Mouse (Mus musculus): Measurements from ENCODE around the gene Mthfsd. TPM values are rescaled to one million over a fixed set of nuclear protein-coding genes. Genes with fewer than 3 reads are reported as not detected.

Gene Mthfsd
- polyA plus RNA-seq, 1 experiment from 2014 or later = 81.1 TPM

GRCm38 (mm10) chr8:121076555-121076954 lies 31.6 kb downstream of the Mthfsd start:
- Histone ChIP-seq H3K4me1 (ENCODE audit: insufficient read depth, low read length) (peaks cover 10% of the 10 kb centered on the region), H3K27ac (ENCODE audit: low read length) (no peak overlapping the region), H3K27me3 (ENCODE audit: insufficient read depth, low read length) (peaks cover 99% of the 10 kb centered on the region), H3K36me3 (ENCODE audit: insufficient read depth, low read length) (no peaks in the 10 kb centered on the region), H3K9ac (replicated peaks; ENCODE audit: low read length) (no peak overlapping the region), H3K9me3 (ENCODE audit: low read length) (no peaks in the 10 kb centered on the region), H3K4me2 (replicated peaks; ENCODE audit: low read depth, low read length) (no peak overlapping the region), H3K4me3 (ENCODE audit: low read length) (no peak overlapping the region)
- no peak for ATAC-seq (ENCODE audit: low FRiP score, low TSS enrichment)
- 8% methylated on average over 7 of the region's 7 CpGs for WGBS

GRCm38 (mm10) chr8:121075936-121076335 lies 32.3 kb downstream of the Mthfsd start:
- no peak overlapping the region for H3K9ac ChIP-seq (replicated peaks; ENCODE audit: low read length)
- H3K9me3 ChIP-seq (ENCODE audit: low read length) = no peaks in the 10 kb centered on the region
- no peak overlapping the region for H3K4me3 ChIP-seq (ENCODE audit: low read length)
- no peak overlapping the region for H3K4me2 ChIP-seq (replicated peaks; ENCODE audit: low read depth, low read length)
- H3K27me3 ChIP-seq (ENCODE audit: insufficient read depth, low read length) = peaks cover 99% of the 10 kb centered on the region
- ATAC-seq (ENCODE audit: low FRiP score, low TSS enrichment) = no peak
- no peaks in the 10 kb centered on the region for H3K36me3 ChIP-seq (ENCODE audit: insufficient read depth, low read length)
- WGBS = 6% methylated on average over 13 of the region's 13 CpGs
- no peak overlapping the region for H3K27ac ChIP-seq (ENCODE audit: low read length)
- H3K4me1 ChIP-seq (ENCODE audit: insufficient read depth, low read length) = peaks cover 13% of the 10 kb centered on the region

- Histone ChIP-seq H3K9ac (replicated peaks; ENCODE audit: low read length) (no peak overlapping the region), H3K27me3 (ENCODE audit: insufficient read depth, low read length) (peaks cover 99% of the 10 kb centered on the region)
Measured at GRCm38 (mm10) chr8:121074848-121075145, 33.4 kb downstream of the Mthfsd start.

GRCm38 (mm10) chr8:121074108-121074847 lies 33.9 kb downstream of the Mthfsd start:
- H3K4me2 ChIP-seq (replicated peaks; ENCODE audit: low read depth, low read length) = no peak overlapping the region
- H3K36me3 ChIP-seq (ENCODE audit: insufficient read depth, low read length) = no peaks in the 10 kb centered on the region
- no peak overlapping the region for H3K4me3 ChIP-seq (ENCODE audit: low read length)
- peaks cover 98% of the 10 kb centered on the region for H3K27me3 ChIP-seq (ENCODE audit: insufficient read depth, low read length)
- peaks cover 10% of the 10 kb centered on the region for H3K4me1 ChIP-seq (ENCODE audit: insufficient read depth, low read length)
- H3K27ac ChIP-seq (ENCODE audit: low read length) = no peak overlapping the region
- WGBS = 4% methylated on average over 15 of the region's 15 CpGs
- H3K9me3 ChIP-seq (ENCODE audit: low read length) = no peaks in the 10 kb centered on the region
- no peak overlapping the region for H3K9ac ChIP-seq (replicated peaks; ENCODE audit: low read length)
- ATAC-seq (ENCODE audit: low FRiP score, low TSS enrichment) = no peak

More at GRCm38 (mm10) chr8:121074848-121075145, 33.4 kb downstream of the Mthfsd start:
- H3K4me2 ChIP-seq (replicated peaks; ENCODE audit: low read depth, low read length) = no peak overlapping the region
- 2% methylated on average over 10 of the region's 10 CpGs for WGBS
- no peak overlapping the region for H3K27ac ChIP-seq (ENCODE audit: low read length)
- no peak for ATAC-seq (ENCODE audit: low FRiP score, low TSS enrichment)
- H3K4me3 ChIP-seq (ENCODE audit: low read length) = no peak overlapping the region
- H3K36me3 ChIP-seq (ENCODE audit: insufficient read depth, low read length) = no peaks in the 10 kb centered on the region
- H3K9me3 ChIP-seq (ENCODE audit: low read length) = no peaks in the 10 kb centered on the region
- H3K4me1 ChIP-seq (ENCODE audit: insufficient read depth, low read length) = peaks cover 10% of the 10 kb centered on the region

GRCm38 (mm10) chr8:121073174-121074107 lies 34.8 kb downstream of the Mthfsd start:
- H3K9me3 ChIP-seq (ENCODE audit: low read length) = no peaks in the 10 kb centered on the region
- no peak for ATAC-seq (ENCODE audit: low FRiP score, low TSS enrichment)
- no peak overlapping the region for H3K27ac ChIP-seq (ENCODE audit: low read length)
- peak overlapping the region; percentile 3; the same call in 1 of the 2 replicates for H3K4me3 ChIP-seq (ENCODE audit: low read length)
- peaks cover 10% of the 10 kb centered on the region for H3K4me1 ChIP-seq (ENCODE audit: insufficient read depth, low read length)
- H3K4me2 ChIP-seq (replicated peaks; ENCODE audit: low read depth, low read length) = peak overlapping the region; percentile 33; the same call in 1 of the 2 replicates
- peaks cover 98% of the 10 kb centered on the region for H3K27me3 ChIP-seq (ENCODE audit: insufficient read depth, low read length)
- 2% methylated on average over 48 of the region's 48 CpGs for WGBS
- no peaks in the 10 kb centered on the region for H3K36me3 ChIP-seq (ENCODE audit: insufficient read depth, low read length)
- H3K9ac ChIP-seq (replicated peaks; ENCODE audit: low read length) = no peak overlapping the region

GRCm38 (mm10) chr8:121072406-121073130 lies 35.6 kb downstream of the Mthfsd start:
- no peak overlapping the region for H3K27ac ChIP-seq (ENCODE audit: low read length)

GRCm38 (mm10) chr8:121071454-121071853 lies 36.7 kb downstream of the Mthfsd start:
- Histone ChIP-seq H3K4me2 (replicated peaks; ENCODE audit: low read depth, low read length) (no peak overlapping the region), H3K4me3 (ENCODE audit: low read length) (no peak overlapping the region), H3K27ac (ENCODE audit: low read length) (no peak overlapping the region), H3K9me3 (ENCODE audit: low read length) (no peaks in the 10 kb centered on the region), H3K36me3 (ENCODE audit: insufficient read depth, low read length) (no peaks in the 10 kb centered on the region), H3K27me3 (ENCODE audit: insufficient read depth, low read length) (peaks cover 84% of the 10 kb centered on the region), H3K4me1 (ENCODE audit: insufficient read depth, low read length) (peaks cover 10% of the 10 kb centered on the region), H3K9ac (replicated peaks; ENCODE audit: low read length) (no peak overlapping the region)
- no peak for ATAC-seq (ENCODE audit: low FRiP score, low TSS enrichment)
- WGBS = 2% methylated on average over 12 of the region's 12 CpGs

More at GRCm38 (mm10) chr8:121072406-121073130, 35.6 kb downstream of the Mthfsd start:
- no peak for ATAC-seq (ENCODE audit: low FRiP score, low TSS enrichment)
- Histone ChIP-seq H3K4me1 (ENCODE audit: insufficient read depth, low read length) (peaks cover 10% of the 10 kb centered on the region), H3K9ac (replicated peaks; ENCODE audit: low read length) (no peak overlapping the region), H3K36me3 (ENCODE audit: insufficient read depth, low read length) (no peaks in the 10 kb centered on the region), H3K4me2 (replicated peaks; ENCODE audit: low read depth, low read length) (no peak overlapping the region), H3K9me3 (ENCODE audit: low read length) (no peaks in the 10 kb centered on the region), H3K27me3 (ENCODE audit: insufficient read depth, low read length) (peaks cover 94% of the 10 kb centered on the region), H3K4me3 (ENCODE audit: low read length) (no peak overlapping the region)
- 10% methylated on average over 11 of the region's 11 CpGs for WGBS

GRCm38 (mm10) chr8:121063649-121064048 lies 44.5 kb downstream of the Mthfsd start:
- ATAC-seq (ENCODE audit: low FRiP score, low TSS enrichment) = no peak
- no peak overlapping the region for H3K27ac ChIP-seq (ENCODE audit: low read length)
- peaks cover 49% of the 10 kb centered on the region for H3K27me3 ChIP-seq (ENCODE audit: insufficient read depth, low read length)
- WGBS = 47% methylated on average over 13 of the region's 13 CpGs
- H3K9ac ChIP-seq (replicated peaks; ENCODE audit: low read length) = no peak overlapping the region
- no peak overlapping the region for H3K4me3 ChIP-seq (ENCODE audit: low read length)
- H3K36me3 ChIP-seq (ENCODE audit: insufficient read depth, low read length) = no peaks in the 10 kb centered on the region
- no peak overlapping the region for H3K4me2 ChIP-seq (replicated peaks; ENCODE audit: low read depth, low read length)
- H3K4me1 ChIP-seq (ENCODE audit: insufficient read depth, low read length) = no peaks in the 10 kb centered on the region
- H3K9me3 ChIP-seq (ENCODE audit: low read length) = no peaks in the 10 kb centered on the region

- no peak overlapping the region for H3K9ac ChIP-seq (replicated peaks; ENCODE audit: low read length)
Measured at GRCm38 (mm10) chr8:121062521-121062920, 45.7 kb downstream of the Mthfsd start.

More at GRCm38 (mm10) chr8:121062521-121062920, 45.7 kb downstream of the Mthfsd start:
- Histone ChIP-seq H3K4me2 (replicated peaks; ENCODE audit: low read depth, low read length) (no peak overlapping the region), H3K4me3 (ENCODE audit: low read length) (no peak overlapping the region), H3K9me3 (ENCODE audit: low read length) (no peaks in the 10 kb centered on the region), H3K4me1 (ENCODE audit: insufficient read depth, low read length) (no peaks in the 10 kb centered on the region), H3K36me3 (ENCODE audit: insufficient read depth, low read length) (no peaks in the 10 kb centered on the region), H3K27ac (ENCODE audit: low read length) (no peak overlapping the region), H3K27me3 (ENCODE audit: insufficient read depth, low read length) (peaks cover 51% of the 10 kb centered on the region)
- no peak for ATAC-seq (ENCODE audit: low FRiP score, low TSS enrichment)
- WGBS = 82% methylated on average over 6 of the region's 6 CpGs
